Mouse (Mus musculus) liver, postnatal 0 days (tissue): ENCODE measurements around the gene Klf11. TPM values are rescaled to one million over a fixed set of nuclear protein-coding genes. Genes with fewer than 3 reads are reported as not detected.
"Not testable (repeated sequence)": the region's sequence is repeated elsewhere in the genome, so short reads cannot be mapped to it uniquely, and the experiment has no call there.

Experiments
- ATAC-seq: fragments of 200-750 bp; cut with Nextera tagmentation; 2 replicates; pipeline ENCODE4 v1.8.0; 2017; ENCODE audit warnings: mild to moderate bottlenecking, moderate library complexity
- DNase-seq: peaks from one replicate; pipeline ENCODE4 v3.0.0-alpha.2; 2016
- H3K27ac ChIP-seq: fragments of 300-500 bp; sonication (generic); 2 replicates; pipeline ENCODE4 v1.5.1; 2014; ENCODE audit warnings: antibody characterized with exemption, moderate library complexity, mild to moderate bottlenecking, low read depth
- H3K27me3 ChIP-seq: fragments of 300-500 bp; sonication (generic); 2 replicates; pipeline ENCODE4 v1.6.1; 2014; ENCODE audit warnings: low read length, control low read depth, mixed read lengths; ENCODE audit not compliant: insufficient read depth
- H3K36me3 ChIP-seq: fragments of 300-500 bp; sonication (generic); replicated peaks from 2 replicates; pipeline ENCODE4 v1.6.1; 2014; ENCODE audit warnings: mild to moderate bottlenecking, control low read depth, low read length, moderate library complexity, mixed read lengths; ENCODE audit not compliant: insufficient read depth
- H3K4me1 ChIP-seq: fragments of 300-500 bp; sonication (generic); 2 replicates; pipeline ENCODE4 v1.6.1; 2014; ENCODE audit warnings: antibody characterized with exemption, mild to moderate bottlenecking, control low read depth; ENCODE audit not compliant: insufficient read depth
- H3K4me2 ChIP-seq: fragments of 300-500 bp; sonication (generic); 2 replicates; pipeline ENCODE4 v1.6.1; 2014; ENCODE audit warnings: low read depth, mild to moderate bottlenecking, low read length, moderate library complexity, mixed read lengths
- H3K4me3 ChIP-seq: fragments of 300-500 bp; sonication (generic); 2 replicates; pipeline ENCODE4 v1.5.1; 2014; ENCODE audit warnings: low read depth, low read length
- H3K9ac ChIP-seq: fragments of 300-500 bp; sonication (generic); replicated peaks from 2 replicates; pipeline ENCODE4 v1.6.1; 2014; ENCODE audit warnings: mild to moderate bottlenecking, moderate library complexity
- H3K9me3 ChIP-seq: fragments of 300-500 bp; sonication (generic); 2 replicates; pipeline ENCODE4 v1.6.1; 2016; ENCODE audit warnings: mild to moderate bottlenecking, control low read depth, low read length, mixed read lengths
- CTCF ChIP-seq: sonication (generic); IDR thresholded peaks from 2 replicates; pipeline ENCODE4 v1.5.1; 2016; ENCODE audit warnings: antibody characterized with exemption, low read depth
- EP300 ChIP-seq: IDR thresholded peaks from 2 replicates; pipeline ENCODE4 v1.6.1; 2016; ENCODE audit warnings: antibody characterized with exemption, low read depth, mild to moderate bottlenecking
- WGBS: fragments of 180-500 bp; shearing (Covaris S2); extraction: QIAGEN DNeasy Blood & Tissue Kit; methylation state at CpG from one replicate; pipeline ENCODE4 v1.1.7; 2014; ENCODE audit not compliant: insufficient replicate concordance; 5-methylcytosine and 5-hydroxymethylcytosine counted together
- polyA plus RNA-seq: library from polyadenylated mRNA; unstranded; fragments of >200 nt; fragmentation: Nextera tagmentation; extraction: Ambion mirVana; gene quantifications from 2 replicates; pipeline ENCODE4 v1.2.1, GENCODE M21; 2015

The Klf11 gene
- polyA plus RNA-seq, 1 experiment from 2014 or later, result 5.3 TPM

GRCm38 (mm10) chr12:24633753-24634191 lies 17.3 kb upstream of the Klf11 start:
- Histone ChIP-seq H3K4me2 (no peak overlapping the region), H3K27ac (peak overlapping the region; percentile 75), H3K27me3 (no peaks in the 10 kb centered on the region), H3K9ac (no peak overlapping the region), H3K4me3 (no peak overlapping the region), H3K36me3 (no peaks in the 10 kb centered on the region), H3K9me3 (no peaks in the 10 kb centered on the region), H3K4me1 (peaks cover 27% of the 10 kb centered on the region)
- peak; percentile 45 for DNase-seq
- no peak for TF ChIP-seq CTCF
- TF ChIP-seq EP300, result no peak
- 33% methylated on average over 1 of the region's 1 CpGs for WGBS
- peak; percentile 83 for ATAC-seq

GRCm38 (mm10) chr12:24634212-24634611 lies 16.9 kb upstream of the Klf11 start:
- Histone ChIP-seq H3K9ac (no peak overlapping the region), H3K27me3 (no peaks in the 10 kb centered on the region), H3K36me3 (no peaks in the 10 kb centered on the region), H3K4me3 (no peak overlapping the region), H3K9me3 (no peaks in the 10 kb centered on the region), H3K4me2 (no peak overlapping the region), H3K27ac (peak overlapping the region; percentile 75), H3K4me1 (peaks cover 29% of the 10 kb centered on the region)
- WGBS, result 57% methylated on average over 4 of the region's 4 CpGs
- DNase-seq, result no peak
- peak; percentile 54 for ATAC-seq
- no peak for TF ChIP-seq EP300
- TF ChIP-seq CTCF, result no peak

GRCm38 (mm10) chr12:24634648-24635047 lies 16.4 kb upstream of the Klf11 start:
- ATAC-seq (no peak), DNase-seq (no peak)
- WGBS, result 76% methylated on average over 3 of the region's 3 CpGs
- no peaks in the 10 kb centered on the region for H3K27me3 ChIP-seq
- peaks cover 30% of the 10 kb centered on the region for H3K4me1 ChIP-seq
- TF ChIP-seq CTCF, result no peak
- no peak for TF ChIP-seq EP300
- H3K9ac ChIP-seq, result no peak overlapping the region
- peak overlapping the region; percentile 75; the same call in 1 of the 2 replicates for H3K27ac ChIP-seq
- no peak overlapping the region for H3K4me2 ChIP-seq
- H3K36me3 ChIP-seq, result no peaks in the 10 kb centered on the region
- H3K9me3 ChIP-seq, result no peaks in the 10 kb centered on the region
- no peak overlapping the region for H3K4me3 ChIP-seq

GRCm38 (mm10) chr12:24638787-24639186 lies 12.3 kb upstream of the Klf11 start:
- H3K4me2 ChIP-seq, H3K36me3 ChIP-seq, H3K27me3 ChIP-seq, H3K27ac ChIP-seq, H3K9ac ChIP-seq, DNase-seq, H3K4me3 ChIP-seq, ATAC-seq, H3K9me3 ChIP-seq: not testable (repeated sequence)
- WGBS, result 93% methylated on average over 10 of the region's 10 CpGs
- H3K4me1 ChIP-seq, result peaks cover 26% of the 10 kb centered on the region

- H3K27ac ChIP-seq, result no peak overlapping the region
- H3K27me3 ChIP-seq, result no peaks in the 10 kb centered on the region
- H3K4me1 ChIP-seq, result peaks cover 37% of the 10 kb centered on the region
- H3K9me3 ChIP-seq, result no peaks in the 10 kb centered on the region
- H3K36me3 ChIP-seq, result no peaks in the 10 kb centered on the region
- WGBS, result 70% methylated on average over 4 of the region's 4 CpGs
- H3K4me2 ChIP-seq, result no peak overlapping the region
- TF ChIP-seq EP300, result no peak
- no peak overlapping the region for H3K4me3 ChIP-seq
- no peak overlapping the region for H3K9ac ChIP-seq
- DNase-seq (no peak), ATAC-seq (no peak)
Observed at GRCm38 (mm10) chr12:24642370-24642802, 8.7 kb upstream of the Klf11 start.

- peak overlapping the region; percentile 30; the same call in 1 of the 2 replicates for H3K9ac ChIP-seq
- no peaks in the 10 kb centered on the region for H3K36me3 ChIP-seq
- ATAC-seq (peak; percentile 90), DNase-seq (peak; percentile 53)
- H3K4me1 ChIP-seq, result peaks cover 41% of the 10 kb centered on the region
- no peak overlapping the region for H3K4me3 ChIP-seq
- TF ChIP-seq CTCF (no peak), EP300 (peak; percentile 71)
- no peaks in the 10 kb centered on the region for H3K27me3 ChIP-seq
- H3K9me3 ChIP-seq, result no peaks in the 10 kb centered on the region
- WGBS, result 29% methylated on average over 1 of the region's 1 CpGs
- H3K4me2 ChIP-seq, result peak overlapping the region; percentile 53
- peak overlapping the region; percentile 79 for H3K27ac ChIP-seq
Observed at GRCm38 (mm10) chr12:24644125-24644571, 6.9 kb upstream of the Klf11 start.

GRCm38 (mm10) chr12:24645901-24646300 lies 5.2 kb upstream of the Klf11 start:
- H3K4me2 ChIP-seq, result peak overlapping the region; percentile 44
- no peak for TF ChIP-seq CTCF
- peak; percentile 98 for TF ChIP-seq EP300
- no peaks in the 10 kb centered on the region for H3K27me3 ChIP-seq
- peak; percentile 45 for ATAC-seq
- H3K4me1 ChIP-seq, result peaks cover 51% of the 10 kb centered on the region
- no peaks in the 10 kb centered on the region for H3K9me3 ChIP-seq
- peak; percentile 60 for DNase-seq
- peak overlapping the region; percentile 42; the same call in 1 of the 2 replicates for H3K9ac ChIP-seq
- 49% methylated on average over 6 of the region's 6 CpGs for whole genome bisulfite sequencing
- H3K36me3 ChIP-seq, result no peaks in the 10 kb centered on the region
- H3K27ac ChIP-seq, result peak overlapping the region; percentile 68; the same call in 1 of the 2 replicates
- no peak overlapping the region for H3K4me3 ChIP-seq
